Mouse (Mus musculus) NIH3T3 (cell line): ENCODE results near the gene Ak1.
A peak's percentile ranks its signal among the peaks of the same experiment; 100 is the strongest.

ENCODE experiments used
- DNase-seq: peaks from one replicate; pipeline ENCODE4 v3.0.0-alpha.2; 2012; ENCODE audit warnings: low read depth

The Ak1 gene

DNA sequence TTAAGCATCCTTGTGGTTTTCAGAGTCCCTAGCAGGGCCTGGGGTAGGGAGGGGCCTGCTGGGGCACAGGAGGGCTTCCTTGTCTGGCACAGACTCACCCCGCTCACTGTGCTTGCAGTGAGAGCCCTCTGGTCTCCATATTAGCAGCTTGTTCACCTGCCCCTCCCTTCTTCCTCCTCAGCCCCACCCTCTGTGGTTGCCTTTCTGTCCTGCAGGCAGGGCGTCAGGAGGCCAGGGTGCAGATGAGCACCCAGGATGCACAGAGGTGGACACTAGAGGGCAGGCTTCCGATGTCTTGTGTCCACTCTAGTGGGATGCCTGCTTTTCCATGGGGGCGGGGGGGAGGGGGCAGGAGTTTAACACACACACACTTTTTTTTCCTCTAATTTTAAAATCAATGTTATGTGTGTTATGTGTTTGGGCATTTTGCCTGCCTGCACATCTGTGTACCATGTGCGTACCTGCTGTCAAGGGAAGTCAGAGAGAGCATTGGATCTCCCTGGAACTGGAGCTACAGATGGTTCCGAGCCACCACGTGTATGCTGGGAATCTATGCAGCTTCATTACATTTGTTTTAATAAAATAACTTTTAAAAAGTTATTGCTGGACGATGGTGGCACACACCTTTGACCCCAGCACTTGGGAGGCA lies 20.0 kb upstream of the Ak1 start:
- peak; percentile 73 for DNase-seq

DNA sequence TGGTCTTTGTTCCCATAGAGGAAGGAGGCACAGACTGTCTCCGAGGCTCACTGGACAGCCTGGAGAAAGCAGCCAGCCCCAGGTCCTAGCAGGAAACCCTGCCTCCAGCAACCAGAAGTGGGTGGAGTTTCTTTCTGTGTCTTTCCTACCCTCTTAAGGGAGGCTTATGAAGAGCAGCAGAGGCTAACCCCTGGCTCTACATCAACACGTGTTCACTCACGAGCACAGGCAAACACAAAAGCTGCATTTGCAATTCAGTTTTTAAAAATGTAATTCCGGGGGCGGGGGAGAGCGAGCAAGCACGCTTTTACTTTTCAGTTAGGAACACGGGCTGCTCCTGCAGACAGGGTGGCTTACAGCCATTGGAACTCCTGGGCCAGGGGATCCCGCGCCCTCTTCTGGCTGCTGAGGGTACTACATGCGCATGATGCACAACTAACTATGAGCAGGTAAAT lies 18.9 kb upstream of the Ak1 start:
- DNase-seq: peak; percentile 86

DNA sequence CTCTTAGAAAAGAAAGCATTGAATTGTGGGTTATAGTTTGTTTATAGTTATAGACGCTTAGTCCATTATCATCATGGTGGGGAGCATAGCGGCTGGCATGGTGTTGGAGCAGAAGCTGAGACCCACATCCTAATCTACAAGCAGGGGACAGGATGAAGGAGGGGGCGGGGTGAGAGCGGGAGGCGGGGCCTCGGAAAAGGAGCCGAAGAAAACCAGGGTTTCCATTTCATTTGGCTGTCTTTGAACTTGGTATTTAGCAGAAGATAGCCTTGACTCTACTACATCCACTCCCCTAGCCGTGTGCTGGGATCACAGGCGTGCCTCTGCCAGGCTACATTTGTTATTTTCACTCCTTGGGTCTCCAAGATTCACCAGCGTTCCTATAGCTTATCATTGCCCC lies 16.9 kb upstream of the Ak1 start:
- no peak for DNase-seq

DNA sequence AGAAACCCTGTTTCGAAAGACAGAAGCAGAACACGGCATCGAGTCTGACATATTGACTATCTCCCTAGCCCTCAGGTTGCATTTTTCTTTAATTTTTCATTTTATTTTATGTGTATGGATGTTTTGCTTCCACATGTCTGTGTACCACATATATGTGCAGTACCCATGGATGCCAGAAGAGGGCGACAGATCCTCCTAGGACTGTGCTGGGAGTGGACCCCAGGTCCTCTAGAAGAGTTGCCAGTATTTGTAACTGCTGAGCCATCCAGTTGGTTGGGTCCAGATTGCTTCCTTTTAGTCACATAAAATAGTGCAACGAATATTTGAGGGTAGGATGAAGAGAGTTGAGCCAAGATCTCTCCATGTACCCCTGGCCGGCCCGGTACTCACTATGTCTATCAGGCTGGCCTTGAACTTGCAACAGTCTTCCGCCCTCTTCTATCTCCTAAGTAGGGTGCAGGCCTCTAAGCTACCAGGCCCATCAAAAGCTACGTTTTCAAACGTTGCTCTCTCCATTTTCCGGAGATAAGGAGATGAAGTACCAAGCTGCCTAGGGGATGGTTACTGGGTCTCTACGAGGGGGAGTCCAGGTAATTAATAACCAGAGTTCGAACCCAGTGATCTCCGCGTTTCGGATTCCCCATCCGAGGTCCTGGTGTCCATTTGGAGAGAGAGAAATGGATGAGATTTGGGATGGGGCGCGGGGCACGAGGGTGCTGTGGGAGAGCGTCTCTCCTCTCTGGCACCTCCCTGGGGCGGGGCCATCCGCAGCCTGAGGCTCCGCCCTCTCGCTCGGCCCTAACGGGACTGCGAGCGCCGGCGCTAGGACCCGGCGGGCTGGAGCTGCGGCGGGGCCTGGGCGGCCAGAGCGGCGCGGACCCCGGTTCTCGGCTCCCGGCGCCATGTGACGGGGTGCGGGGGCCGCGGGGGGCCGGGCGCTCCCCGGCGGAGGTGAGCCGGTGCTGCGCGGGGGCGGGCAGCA lies 15.1 kb upstream of the Ak1 start:
- DNase-seq: peak; percentile 94

DNA sequence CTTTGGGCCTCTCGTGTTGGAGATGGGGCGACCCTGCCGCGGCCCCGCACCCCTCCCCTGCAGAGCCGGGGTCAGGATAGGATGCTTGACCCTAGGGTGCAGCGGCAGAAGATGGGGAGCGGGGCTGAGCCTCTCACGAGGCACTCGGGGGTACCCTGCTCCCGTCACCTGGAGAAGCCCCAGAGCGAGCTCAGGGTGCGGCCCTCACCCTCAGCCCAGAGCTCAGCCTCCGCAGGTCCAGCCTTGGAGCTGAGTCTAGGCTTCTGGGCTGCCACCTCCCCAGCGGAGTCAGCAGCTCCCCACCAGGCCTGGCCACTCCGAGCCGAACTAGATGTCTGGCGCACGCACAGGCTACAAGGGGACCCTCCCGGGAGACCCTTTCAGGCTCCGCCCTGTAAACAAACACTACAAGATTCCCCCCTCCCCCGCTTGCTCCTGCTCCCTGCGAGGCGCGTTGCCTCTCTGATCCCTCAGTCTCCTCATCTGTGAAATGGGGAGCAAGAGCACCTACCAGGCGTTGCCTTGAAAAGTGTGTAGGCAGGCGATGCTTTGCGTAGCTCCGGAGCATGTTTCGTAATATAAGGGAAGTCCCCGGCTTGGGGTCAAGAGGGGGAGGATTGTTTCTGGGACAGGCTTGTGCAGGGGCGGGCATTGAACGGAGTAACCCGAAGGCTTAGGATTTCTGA lies 14.2 kb upstream of the Ak1 start:
- DNase-seq: peak; percentile 71

DNA sequence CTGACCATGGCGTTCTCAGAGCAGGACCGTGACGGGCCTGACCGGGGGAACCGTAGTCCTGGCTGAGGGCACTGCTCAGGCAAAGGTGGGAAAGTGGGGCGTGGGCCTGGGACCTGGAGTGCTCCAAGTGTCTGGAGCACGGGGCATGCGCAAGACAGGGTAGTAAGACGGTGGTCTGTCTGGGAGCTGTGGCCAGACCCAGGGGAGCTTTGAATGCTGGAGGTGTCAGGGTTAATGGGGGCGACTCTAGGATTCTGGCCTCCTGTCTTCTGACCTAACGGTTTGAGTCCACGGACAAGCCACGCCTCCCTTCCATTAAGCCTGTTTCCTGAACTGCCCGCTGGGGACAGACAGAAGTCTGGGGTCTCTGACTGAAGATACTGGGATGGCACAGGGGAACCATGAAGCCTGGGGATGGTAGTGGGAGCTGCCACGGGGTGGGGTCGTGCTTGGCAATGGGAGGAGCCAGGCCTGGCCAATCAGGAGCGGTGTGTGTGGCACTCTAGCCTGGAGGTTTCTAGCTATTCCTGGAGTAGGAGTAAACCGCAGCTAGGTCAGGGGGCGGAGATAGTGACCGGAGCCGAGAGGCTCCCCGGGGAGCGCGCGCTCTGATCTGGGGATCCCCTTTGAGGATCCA lies 13.3 kb upstream of the Ak1 start:
- peak; percentile 79 for DNase-seq

DNA sequence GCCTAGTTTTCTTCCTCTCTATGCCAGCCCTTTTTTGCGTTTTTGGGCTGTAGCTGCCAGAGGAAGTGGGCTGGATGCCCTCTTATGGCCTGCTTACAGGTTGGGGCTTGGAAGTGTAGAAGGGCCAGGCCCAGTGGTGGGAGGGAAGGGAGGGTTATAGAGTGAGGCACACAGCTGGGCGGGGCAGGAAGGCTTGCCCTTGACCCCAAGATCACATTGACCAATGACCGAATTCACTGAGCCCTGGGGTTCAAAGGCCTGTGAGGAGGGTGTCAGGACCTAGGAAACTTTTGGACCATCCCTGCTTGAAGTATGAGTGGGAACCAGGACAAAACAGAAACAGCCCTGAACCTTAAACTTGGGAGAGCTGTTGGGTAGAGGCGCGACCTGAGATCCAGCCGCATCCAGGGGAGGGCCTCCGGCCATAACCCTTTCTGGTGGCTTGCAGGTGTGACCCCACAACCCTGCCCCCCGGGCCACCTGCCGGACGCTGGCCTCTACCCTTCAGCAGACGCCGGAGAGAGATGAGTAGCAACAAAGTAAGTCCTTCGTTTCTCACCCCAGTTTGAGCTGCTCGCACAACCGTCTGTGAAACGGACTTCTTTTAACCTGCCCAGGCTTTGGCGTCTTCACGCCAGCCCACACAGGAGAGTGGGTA lies 12.7 kb upstream of the Ak1 start:
- no peak for DNase-seq

DNA sequence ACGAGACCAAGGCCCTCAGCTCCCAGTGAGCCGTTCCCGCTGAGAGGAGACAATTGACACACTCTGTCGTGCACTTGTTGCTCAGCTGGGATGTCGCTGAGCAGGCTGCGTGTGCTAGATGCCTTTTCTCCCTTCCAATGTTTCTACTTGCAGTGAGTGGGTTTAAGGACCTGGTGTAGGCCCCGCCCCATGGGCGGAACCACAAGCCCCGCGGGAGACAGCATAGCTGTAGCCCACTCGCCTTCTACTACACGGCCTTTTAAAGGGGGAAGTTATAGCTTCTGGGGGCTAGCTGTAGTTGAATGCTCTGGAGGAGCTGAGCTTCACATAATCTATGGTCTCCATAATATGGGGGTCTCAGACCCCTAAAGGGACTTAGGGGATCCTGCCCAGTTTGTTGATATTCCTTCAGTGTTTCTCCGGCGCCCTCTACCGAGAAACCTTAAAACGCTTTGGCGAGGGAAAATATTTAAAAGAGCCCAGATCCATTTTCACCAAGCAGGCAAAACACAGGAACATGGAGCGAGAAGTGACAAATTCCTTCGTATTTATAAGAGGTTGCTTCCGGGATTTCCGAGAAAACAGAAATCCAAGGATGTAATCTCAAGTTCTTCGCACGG lies 10.8 kb upstream of the Ak1 start:
- DNase-seq: peak; percentile 40

DNA sequence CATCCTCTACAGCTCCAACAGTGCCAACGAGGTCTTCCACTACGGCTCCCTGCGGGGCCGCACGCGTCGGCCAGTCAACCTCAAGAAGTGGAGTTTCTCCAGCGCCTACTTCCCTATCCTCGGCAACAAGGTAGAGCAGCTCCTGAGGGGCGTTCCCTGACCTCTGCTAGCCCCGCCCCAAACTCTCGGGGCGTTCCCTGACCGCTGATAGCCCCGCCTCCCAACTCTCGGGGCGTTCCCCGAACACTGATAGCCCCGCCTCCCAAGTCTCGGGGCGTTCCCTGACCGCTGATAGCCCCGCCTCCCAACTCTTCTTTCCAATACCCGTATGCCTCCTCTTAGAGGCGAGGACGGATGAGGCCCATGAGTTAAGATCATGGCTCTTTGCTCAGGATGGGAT lies 9.3 kb upstream of the Ak1 start:
- no peak for DNase-seq

DNA sequence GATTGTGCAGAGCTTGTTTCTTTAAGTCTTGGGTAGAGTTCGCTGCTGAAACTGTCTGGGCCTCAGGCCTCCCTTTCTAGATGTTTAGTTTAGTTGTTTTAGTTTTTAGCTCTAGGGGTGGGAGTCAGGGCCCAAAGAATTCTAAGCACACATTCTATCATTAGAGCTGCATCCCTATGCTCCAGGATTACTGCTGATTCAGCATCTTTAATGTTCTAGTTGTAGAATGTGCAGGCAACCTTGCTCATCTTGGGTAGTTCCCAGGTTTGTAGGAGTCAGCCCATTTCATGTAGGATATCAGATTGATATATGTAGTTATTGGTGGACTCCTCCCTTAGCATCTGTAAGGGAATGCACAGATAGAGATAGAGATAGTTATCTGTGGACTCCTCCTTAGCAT lies 4.4 kb upstream of the Ak1 start:
- DNase-seq: no peak

DNA sequence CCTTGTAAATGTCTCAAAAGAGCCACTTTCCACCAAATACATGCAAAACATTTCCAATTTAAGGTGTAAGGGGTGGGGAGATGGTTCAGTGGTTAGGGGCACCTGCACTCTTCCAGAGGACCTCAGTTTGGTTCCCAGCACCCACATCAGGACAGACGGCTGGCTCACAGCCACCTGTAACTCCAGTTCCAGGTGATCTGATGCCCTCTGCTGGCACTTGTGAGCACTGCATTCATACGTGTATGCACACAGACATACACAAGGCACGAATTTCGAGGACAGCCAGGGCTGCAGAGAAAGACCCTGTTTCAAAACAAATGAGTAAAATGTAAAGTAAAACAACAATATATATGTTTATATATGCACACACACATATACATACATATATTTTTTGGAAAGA lies 4.0 kb upstream of the Ak1 start:
- peak; percentile 56 for DNase-seq

DNA sequence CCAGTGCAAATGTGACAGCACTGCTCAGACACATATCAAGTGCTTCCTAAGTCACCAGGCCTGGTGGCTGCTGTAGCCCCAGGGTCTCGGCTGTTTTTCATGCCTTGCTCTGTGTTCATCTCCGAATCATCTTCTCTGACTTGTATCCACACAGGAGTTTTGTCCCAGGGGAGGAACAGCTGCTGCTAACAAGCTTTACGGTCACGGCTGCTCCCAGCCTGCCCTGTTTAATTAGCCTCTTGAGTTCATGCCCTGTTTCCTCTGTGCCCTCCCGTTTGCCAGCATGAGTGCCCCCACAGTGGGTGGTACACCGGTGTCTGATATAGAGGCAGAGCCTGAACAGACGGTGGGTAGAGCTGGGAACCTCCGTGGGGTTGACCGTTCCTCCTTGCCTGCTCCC lies 3.5 kb upstream of the Ak1 start:
- no peak for DNase-seq

DNA sequence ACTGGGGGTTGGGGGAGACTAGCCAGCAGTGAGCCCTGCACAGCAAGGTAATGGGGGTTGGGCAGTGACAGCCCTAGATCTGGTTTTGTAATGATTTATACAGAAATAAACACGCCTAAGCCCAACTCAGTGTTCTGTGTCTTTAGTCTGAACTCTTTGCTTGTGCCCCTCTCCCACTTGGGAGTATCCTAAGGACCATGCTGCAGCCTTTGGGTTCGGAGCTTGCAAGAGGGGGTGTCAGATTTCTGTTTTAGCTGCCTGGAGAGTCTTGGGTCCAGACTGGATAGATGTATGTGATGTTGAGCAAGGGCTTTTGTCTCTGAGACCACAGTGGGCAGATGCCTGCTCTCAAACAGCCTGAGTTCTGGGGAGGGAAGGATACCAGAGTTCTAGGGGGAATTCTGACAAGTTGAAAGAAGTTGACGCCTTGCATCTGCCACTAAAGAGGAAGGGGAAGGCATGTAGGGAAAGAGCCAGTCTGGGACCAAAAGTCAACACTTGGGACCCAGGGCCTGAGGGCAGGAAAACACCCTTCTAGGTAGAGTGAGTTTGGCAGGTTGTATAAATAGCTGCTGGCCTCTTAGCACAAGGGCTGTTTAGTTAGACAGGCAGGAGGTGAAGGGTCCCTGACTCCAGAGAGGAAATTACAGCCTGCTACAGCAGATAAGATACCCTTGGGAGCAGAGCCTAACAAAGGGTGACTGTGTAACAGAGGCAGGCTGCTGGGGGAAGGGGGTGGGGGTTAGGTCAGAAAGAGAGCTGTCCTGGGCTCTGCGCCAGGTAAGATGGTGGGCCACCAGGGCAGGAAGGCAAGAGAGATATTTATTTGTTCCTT lies 659 bp upstream of the Ak1 start:
- peak; percentile 72 for DNase-seq

DNA sequence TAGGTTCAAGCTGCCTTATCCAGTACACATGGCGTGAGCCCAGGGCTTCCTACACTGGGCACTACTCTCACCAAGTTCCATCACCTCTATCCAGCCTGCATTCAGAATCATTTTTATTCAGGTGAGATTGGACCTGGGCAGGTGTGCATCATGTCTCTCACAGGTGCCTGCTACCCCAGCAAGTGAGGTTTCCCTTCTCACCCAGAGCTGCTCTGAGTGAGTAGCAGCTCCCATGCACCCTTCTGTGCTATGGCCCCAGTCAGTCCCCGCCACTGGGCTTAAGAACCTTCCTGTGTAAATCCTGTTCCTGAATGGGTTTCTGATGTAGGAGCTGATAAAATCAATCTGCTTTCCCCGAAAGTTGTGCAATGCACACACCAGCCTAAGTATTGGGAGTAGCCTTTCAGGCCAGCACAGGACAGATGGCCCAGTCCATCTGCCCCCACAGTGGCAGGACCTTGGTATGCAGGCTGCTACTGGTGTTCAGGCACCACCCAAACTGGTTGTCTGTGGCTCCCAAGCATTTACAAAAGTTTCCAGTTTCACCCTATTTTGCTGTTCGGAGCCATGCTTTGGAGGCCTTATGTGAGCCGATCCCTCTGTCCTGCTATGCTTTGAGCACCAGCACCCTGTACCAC lies 2.7 kb downstream of the Ak1 start:
- no peak for DNase-seq

DNA sequence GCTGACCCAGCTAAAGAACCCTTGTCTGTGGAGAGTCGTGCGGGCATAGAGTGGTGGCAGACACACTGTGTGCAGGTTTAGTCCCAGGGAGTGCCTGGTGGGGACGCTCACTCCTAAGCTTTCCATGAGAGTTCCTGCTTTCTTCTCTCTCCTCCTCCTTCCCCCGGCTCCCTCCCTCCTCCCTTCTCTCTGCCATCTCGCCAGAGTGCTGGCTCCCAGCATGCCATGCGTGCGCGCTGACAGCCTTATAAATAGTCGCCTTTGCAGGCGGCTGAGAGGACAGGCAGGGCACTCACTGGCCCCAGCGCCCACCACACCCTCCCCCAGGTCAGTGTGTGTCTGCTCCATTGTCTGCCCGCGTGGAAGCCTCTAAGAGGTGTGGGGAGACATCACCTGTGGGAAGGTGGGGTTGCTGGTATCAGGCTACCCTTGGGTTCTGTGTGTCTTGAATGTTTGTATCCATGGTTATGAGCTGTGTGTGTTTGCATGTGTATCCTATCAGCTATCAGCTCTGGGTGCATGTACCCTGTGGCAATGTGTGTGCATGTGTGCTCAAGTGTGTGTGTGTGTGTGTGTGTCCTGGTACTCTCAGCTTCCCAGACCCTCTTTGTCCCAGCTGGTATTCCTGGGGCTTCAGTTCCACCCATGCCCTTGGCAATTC lies 3.8 kb downstream of the Ak1 start:
- peak; percentile 74 for DNase-seq

DNA sequence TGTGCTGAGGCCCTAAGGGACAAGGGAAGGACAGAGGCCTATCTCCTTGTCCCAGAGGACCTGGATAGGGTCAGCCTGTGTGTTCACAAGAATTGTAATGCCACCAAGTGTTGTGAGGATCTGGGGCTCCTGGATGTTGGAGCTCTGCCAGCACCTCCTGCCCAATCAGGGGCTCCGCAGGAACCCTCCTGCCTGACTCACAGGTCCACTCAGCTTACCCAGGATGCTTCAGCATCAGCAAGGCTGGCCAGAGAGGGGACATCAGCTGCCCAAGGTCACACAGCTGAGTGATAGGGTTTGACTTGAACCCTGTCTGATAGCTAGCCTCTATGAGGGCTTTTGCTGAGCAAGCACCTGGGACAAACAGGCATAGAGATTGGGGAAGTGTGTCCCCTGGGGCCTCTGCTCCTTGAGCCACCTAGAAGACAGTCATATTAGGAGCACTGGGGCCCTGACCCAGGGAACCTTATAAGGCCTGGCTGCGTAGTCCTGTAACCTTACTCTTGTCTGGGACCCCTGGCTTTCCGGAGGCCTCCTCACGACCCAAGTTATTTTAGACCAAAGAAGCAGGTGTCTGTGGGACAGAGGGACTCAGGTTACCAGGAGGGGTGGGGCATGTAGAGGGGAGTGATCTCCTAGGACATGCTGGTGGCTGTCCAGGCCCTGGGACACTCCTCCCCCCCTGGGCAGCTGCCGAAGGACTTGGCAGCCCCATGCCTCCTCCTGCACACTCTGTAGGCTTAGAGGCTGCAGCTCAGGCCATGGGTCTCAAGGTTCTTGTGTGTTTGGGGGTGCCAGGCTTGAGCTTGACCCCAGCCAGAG lies 4.5 kb downstream of the Ak1 start:
- DNase-seq: peak; percentile 57

DNA sequence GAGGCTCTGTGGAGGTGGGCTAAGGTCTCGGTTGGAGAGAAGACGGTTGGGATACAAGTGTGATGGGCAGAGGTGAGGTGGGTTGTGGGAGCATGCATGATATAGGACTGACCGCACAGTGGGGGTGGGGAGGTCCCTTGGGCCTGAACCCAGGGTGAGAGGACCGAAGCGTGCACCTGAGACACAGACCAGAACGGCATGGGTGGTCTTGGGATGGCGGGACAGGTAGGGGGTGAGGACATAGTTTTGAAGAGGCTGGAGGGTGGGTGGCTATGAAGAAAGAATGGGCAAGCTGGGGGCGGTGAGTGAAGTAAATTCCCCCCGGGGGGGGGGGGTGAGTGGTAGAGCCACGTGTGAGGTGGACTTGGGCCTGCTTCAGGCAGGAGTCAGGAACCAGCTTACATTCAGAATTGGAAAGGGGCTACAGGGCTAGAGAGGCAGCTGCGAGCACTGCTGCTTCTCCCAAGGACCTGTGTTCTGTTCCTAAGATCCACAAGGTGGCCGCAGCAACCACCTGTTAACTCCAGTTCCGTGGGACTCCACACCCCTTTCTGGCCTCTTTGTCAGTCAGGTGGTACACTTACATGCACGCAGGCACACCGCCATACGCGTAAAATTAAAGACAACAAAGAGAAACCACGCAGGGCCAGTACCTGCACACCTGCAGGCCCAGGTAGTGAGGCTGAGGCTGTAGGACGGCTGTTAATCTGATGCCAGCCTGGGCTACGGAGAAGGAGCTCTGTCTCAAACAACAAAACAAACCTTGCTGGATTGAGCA lies 5.9 kb downstream of the Ak1 start:
- no peak for DNase-seq
